Mouse (Mus musculus) heart, postnatal 0 days (tissue): ENCODE results near the gene Acsl5.

ENCODE experiments used
- CTCF ChIP-seq: IDR thresholded peaks from 2 replicates; pipeline ENCODE4 v1.5.1; 2016; ENCODE audit warnings: antibody characterized with exemption, control low read depth, low read depth
- EP300 ChIP-seq: IDR thresholded peaks from 2 replicates; pipeline ENCODE4 v1.6.1; 2016; ENCODE audit warnings: antibody characterized with exemption, low read depth

DNA sequence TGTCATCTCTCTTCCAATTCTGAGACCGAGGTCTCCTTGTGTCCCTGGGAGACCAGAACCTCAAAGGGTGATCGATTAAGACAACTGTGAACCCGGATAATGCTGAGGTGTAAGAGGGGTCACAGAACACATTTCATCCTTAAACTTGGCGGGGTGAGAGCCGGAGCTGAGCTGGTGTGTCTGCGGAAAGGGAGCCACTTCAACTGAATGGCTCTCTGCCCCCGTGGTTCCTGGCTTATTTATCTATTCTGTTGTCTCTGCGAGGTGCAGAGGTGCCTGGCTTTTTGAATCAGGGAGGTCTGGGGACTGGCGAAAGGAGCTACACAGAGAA lies 1.5 kb downstream of the Acsl5 start:
- no peak for TF ChIP-seq EP300
- no peak for TF ChIP-seq CTCF
